Mouse (Mus musculus) brain, embryonic 14.5 days (tissue): ENCODE results near the gene Glycam1.
A peak's percentile ranks its signal among the peaks of the same experiment; 100 is the strongest.

Source experiments
- CTCF ChIP-seq: fragments of 200-500 bp; IDR thresholded peaks from 2 replicates; pipeline ENCODE4 v1.5.1; 2012; ENCODE audit warnings: inconsistent platforms, mild to moderate bottlenecking, moderate library complexity, borderline replicate concordance; ENCODE audit not compliant: insufficient read depth, insufficient read length; ENCODE audit errors: extremely low read depth
- POLR2A ChIP-seq: fragments of 200-500 bp; IDR thresholded peaks from 2 replicates; pipeline ENCODE4 v1.6.1; 2012; ENCODE audit warnings: mild to moderate bottlenecking, inconsistent platforms, borderline replicate concordance; ENCODE audit not compliant: poor library complexity, insufficient read depth, insufficient read length, severe bottlenecking; ENCODE audit errors: extremely low read depth

DNA sequence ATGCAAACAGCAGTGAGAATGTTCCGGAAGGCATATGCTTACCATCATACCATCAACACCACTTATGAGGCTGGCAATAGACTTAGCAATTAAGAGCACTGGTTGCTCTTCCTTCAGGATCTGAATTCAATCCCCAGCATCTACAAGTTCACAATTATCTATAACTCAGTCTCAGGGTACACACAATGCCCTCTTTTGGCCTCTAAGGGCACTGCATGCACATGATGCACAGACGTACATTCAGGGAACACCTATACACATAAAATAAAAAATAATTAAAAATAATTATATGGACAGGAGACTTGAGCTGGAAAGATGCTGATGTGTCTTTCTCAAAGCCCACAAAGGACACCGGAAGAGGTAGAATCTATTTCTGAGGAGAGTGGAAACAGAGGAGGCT lies 16.9 kb downstream of the Glycam1 start:
- peak; percentile 22; the same call in 1 of the 2 replicates for TF ChIP-seq CTCF
- TF ChIP-seq POLR2A, result no peak
